Mouse (Mus musculus): Measurements from ENCODE around the gene Fstl3.

DNA sequence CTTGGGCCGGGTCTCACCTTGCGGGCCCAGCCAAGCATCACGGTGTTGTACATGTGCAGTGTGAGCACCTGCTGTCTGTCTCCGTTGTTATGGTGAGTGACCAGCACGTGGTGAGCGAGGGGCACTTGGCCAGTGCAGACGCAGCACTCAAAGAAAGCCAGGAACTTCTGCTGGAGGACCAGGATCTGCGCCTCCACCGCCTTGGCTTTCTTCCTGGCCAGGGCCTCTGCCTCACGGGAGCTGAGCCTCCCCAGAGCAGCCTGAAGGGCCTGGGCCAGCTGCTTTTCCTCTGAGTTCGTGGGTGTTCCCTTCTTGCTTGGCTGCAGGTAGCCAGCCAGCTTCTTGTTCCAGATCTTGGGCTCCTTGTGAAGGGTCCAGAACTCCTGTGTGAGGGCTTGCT is 33.9 kb upstream of the Fstl3 start:
- no peak for TF ChIP-seq CTCF (conservative IDR thresholded peaks at IDR 0.05; ENCODE audit: low read length)
- no peak for TF ChIP-seq POU5F1 (IDR thresholded peaks at IDR 0.05; ENCODE audit: borderline replicate concordance, low read length)
